Mouse (Mus musculus) MEL-GATA-1-ER (cell line): ENCODE data around the gene Ascc3.

Experiments used
- DNase-seq: peaks from one replicate; pipeline ENCODE4 v3.0.0-alpha.2; 2012; ENCODE audit warnings: low read depth; ENCODE audit errors: extremely low read depth

Gene Ascc3

GRCm38 (mm10) chr10:50592355-50593293 lies at the start of gene Ascc3:
Ascc3 (plus strand) TSS chr10:50592669.
- peak; percentile 82 for DNase-seq

GRCm38 (mm10) chr10:50584721-50585120 lies 7.7 kb upstream of the Ascc3 start:
- DNase-seq: no peak

GRCm38 (mm10) chr10:50586556-50586955 lies 5.9 kb upstream of the Ascc3 start:
- no peak for DNase-seq

GRCm38 (mm10) chr10:50593371-50593770 lies 902 bp downstream of the Ascc3 start:
- DNase-seq: peak; percentile 32

- DNase-seq: no peak
Measured at GRCm38 (mm10) chr10:50595340-50595739, 2.9 kb downstream of the Ascc3 start.

GRCm38 (mm10) chr10:50604919-50605318 lies 12.4 kb downstream of the Ascc3 start:
- DNase-seq: no peak

- DNase-seq: no peak
Measured at GRCm38 (mm10) chr10:50613840-50614239, 21.4 kb downstream of the Ascc3 start.

- no peak for DNase-seq
Measured at GRCm38 (mm10) chr10:50625874-50626273, 33.4 kb downstream of the Ascc3 start.

- no peak for DNase-seq
Measured at GRCm38 (mm10) chr10:50639607-50640006, 47.1 kb downstream of the Ascc3 start.

- DNase-seq: no peak
Measured at GRCm38 (mm10) chr10:50650612-50651011, 58.1 kb downstream of the Ascc3 start.

- no peak for DNase-seq
Measured at GRCm38 (mm10) chr10:50653551-50653950, 61.1 kb downstream of the Ascc3 start.

- DNase-seq: peak; percentile 19
Measured at GRCm38 (mm10) chr10:50657352-50657751, 64.9 kb downstream of the Ascc3 start.

- no peak for DNase-seq
Measured at GRCm38 (mm10) chr10:50671517-50671916, 79.0 kb downstream of the Ascc3 start.

GRCm38 (mm10) chr10:50690324-50690723 lies 97.9 kb downstream of the Ascc3 start:
- DNase-seq: no peak

GRCm38 (mm10) chr10:50698836-50699433 lies 106.5 kb downstream of the Ascc3 start:
- DNase-seq: no peak

GRCm38 (mm10) chr10:50701736-50702135 lies 109.3 kb downstream of the Ascc3 start:
- peak; percentile 37 for DNase-seq

GRCm38 (mm10) chr10:50702361-50702760 lies 109.9 kb downstream of the Ascc3 start:
- no peak for DNase-seq

- peak; percentile 59 for DNase-seq
Measured at GRCm38 (mm10) chr10:50704202-50704601, 111.7 kb downstream of the Ascc3 start.

GRCm38 (mm10) chr10:50704898-50705297 lies 112.4 kb downstream of the Ascc3 start:
- DNase-seq: no peak

GRCm38 (mm10) chr10:50711286-50711685 lies 118.8 kb downstream of the Ascc3 start:
- DNase-seq: no peak

GRCm38 (mm10) chr10:50711765-50712164 lies 119.3 kb downstream of the Ascc3 start:
- no peak for DNase-seq

- no peak for DNase-seq
Measured at GRCm38 (mm10) chr10:50733459-50733858, 141.0 kb downstream of the Ascc3 start.

GRCm38 (mm10) chr10:50762069-50762468 lies 169.6 kb downstream of the Ascc3 start:
- peak; percentile 32 for DNase-seq
